Mouse (Mus musculus) mesoderm, embryonic 11.5 days (tissue): Measurements from ENCODE around the gene 2810408A11Rik.

Experiments used
- DNase-seq: peaks from one replicate; pipeline ENCODE4 v3.0.0-alpha.2; 2012; ENCODE audit warnings: low read depth, low spot score

The 2810408A11Rik gene

DNA sequence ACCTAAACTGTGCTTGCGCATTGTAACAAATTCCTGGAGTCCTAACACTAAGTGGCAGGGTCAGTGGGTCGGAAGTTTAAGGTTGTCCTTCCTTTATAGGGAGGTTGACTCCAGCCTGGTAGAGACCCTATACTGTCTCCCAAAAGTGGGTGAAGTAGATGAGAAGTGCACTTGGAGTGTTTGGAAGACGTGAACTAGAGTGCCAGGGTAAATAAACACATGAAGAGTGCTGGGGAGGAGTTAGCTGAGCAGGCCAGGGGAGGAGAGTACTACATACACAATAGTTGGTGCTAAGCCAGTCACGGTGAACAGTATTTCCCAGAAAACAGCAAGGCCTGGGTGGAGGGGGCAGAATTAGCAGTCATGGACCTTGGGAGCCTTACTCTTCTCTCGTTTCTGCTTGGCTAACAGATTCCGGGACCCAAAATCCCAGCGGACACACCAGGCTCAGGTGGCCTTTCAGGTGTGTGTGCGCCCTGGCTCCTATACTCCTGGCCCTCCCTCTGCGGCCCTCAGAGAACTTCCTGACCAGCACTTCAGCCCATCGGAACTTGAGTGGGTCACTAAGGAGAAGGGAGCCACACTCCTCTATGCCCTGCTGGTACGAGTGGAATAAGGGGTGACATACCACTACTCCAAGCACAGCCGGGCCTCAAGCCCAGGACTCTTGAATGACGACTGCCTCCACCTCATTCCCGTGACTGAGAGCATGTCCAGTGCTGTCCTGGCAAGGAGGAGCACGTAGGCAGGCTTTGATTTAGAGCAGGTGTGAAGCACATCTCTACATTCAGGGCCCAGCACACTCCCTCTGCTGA, 12.1 kb upstream of the 2810408A11Rik start:
- no peak for DNase-seq

DNA sequence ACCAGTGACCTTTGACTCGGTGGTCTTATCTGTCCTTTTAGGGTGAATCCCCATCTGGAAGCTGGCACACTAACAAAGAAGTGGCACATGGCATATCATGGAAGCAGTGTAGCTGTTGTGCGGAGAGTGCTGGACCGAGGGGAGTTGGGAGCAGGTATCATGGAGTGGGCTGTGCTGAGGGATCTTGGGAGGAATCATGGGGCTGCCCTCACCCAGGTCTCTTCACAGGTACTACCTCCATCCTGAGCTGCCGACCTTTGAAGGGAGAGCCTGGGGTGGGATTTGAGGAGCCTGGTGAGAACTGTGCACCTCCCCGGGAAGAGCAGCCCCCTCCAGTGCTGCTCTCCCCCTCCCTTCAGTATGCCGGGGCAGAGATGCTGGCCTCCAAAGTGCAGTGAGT, 10.9 kb upstream of the 2810408A11Rik start:
- no peak for DNase-seq

DNA sequence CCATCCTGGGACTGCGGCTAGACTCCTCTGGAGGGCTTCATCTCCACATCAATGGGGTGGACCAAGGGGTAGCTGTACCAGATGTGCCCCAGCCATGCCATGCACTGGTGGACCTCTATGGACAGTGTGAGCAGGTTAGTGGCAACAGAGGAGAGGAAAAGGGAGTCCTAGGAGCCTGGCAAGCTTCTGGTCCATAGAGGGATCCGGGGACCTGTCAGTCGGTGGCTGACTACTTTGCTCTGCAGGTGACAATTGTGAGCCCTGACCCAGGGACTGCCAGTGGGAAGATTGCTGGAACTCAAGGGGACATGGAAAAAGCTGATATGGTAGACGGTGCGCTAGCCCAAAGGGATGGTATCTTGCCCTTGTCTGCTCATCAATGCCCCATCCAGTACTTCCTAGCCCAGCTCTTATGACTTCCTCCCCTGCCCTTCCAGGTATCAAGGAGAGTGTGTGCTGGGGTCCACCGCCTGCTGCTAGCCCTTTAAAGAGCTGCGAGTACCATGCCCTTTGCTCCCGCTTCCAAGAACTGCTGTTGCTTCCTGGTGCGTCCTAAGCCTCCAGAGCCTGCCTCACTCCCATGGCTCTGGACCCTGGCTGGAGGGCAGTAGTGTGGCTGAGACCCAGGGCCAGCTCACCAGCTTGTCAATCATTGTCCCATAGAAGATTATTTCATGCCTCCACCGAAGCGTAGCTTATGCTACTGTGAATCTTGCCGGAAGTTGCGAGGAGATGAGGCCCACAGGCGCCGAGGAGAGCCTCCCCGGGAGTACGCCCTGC, 10.2 kb upstream of the 2810408A11Rik start:
- no peak for DNase-seq

DNA sequence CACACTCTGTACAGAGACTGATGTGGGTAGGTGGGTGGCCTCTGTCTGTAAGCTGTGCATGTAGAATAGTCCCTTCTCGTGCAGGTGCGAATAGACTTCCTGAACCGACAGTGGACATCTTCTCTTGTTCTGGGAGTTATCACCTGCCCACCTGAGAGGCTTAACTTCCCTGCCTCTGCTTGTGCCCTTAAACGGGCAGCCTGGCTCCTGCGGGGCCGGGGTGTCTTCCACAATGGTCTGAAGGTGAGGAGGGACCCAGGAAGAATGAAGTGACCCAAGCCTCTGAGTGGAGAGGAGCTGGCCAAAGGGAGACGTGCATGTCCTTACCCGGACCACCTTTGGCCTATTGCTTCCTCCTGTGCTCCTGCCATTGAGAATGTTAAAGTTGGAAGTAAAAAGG, 9.4 kb upstream of the 2810408A11Rik start:
- DNase-seq = no peak

DNA sequence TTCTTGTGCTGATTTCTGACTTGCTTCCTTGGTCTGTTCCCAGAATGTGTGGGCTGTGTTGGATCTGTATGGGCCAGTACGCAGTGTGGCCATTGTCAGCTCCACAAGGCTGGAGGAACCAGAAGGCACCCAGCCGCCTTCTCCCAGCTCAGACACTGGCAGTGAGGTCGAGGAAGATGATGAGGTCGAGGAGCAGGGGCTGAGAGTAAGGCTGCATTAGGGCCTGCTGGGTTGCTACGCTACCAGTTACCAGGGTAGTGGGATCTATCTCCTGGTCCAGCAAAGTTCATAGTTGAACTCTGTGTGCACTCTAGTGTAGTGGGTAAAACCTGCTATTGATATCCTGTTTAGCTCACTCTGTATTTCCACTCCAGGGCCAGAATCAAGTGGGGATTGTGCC, 8.4 kb upstream of the 2810408A11Rik start:
- DNase-seq = no peak

DNA sequence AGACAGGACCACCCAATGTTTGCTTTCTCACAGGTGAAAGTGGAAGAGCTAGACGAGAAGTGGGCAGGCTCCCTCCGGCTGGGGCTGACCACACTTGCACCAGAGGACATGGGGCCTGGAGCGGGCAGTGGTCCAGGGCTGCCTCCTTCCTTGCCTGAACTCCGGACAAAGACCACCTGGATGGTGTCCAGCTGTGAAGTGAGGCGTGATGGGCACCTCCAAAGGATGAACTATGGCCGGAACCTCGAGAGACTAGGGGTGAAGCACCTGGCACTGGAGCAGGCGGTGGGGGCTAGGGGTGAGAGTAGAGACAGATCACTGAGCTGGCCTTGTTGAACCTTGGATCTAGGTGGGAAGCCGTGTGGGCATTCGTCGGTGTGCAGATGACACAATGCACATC, 7.9 kb upstream of the 2810408A11Rik start:
- DNase-seq = no peak

DNA sequence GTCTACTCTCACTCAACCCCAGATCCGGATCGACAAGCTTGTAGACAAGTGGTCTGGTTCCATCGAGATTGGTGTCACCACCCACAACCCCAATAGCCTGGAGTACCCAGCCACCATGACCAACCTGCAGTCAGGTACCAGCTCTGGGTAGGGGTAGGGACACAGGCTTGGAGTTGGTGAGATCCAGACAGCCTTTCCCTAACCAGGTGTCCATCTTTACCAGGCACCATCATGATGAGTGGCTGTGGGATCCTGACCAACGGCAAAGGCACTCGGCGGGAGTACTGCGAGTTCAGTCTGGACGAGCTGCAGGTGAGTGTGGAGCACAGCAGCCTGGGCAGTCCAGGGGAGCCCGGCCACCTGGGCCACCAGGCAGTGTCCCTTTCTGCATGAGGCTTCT, 3.5 kb upstream of the 2810408A11Rik start:
- no peak for DNase-seq

DNA sequence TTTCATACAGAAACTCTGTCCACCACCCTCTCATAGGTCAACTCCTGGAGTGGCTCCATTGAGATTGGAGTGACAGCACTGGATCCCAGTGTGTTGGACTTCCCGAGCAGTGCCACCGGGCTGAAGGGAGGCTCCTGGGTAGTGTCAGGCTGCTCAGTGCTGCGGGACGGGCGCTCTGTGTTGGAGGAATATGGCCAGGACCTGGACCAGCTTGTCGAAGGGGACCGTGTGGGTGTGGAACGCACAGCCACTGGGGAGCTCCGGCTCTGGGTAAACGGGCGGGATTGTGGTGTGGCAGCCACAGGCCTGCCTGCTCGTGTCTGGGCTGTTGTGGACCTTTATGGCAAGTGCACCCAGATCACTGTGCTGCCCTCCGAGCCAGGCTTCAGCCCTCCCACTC, 2.2 kb upstream of the 2810408A11Rik start:
- DNase-seq = no peak

DNA sequence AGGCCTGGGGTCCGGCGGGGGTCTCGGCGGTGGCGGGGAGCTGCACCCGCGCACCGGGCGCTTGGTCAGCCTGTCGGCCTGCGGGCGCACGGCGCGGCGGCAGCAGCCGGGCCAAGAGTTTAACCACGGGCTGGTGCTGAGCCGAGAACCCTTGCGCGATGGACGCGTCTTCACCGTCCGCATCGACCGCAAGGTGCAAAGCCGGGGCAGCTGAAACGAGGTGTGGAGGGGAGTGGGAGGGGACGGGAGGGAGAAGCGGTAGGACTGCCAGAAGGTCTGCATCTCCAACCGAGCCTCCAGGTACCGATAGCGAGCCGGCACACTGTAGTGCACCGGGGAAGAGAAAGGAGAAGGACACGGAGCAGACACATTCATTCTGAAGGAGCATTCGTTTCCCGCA, 1.2 kb upstream of the 2810408A11Rik start:
- no peak for DNase-seq

DNA sequence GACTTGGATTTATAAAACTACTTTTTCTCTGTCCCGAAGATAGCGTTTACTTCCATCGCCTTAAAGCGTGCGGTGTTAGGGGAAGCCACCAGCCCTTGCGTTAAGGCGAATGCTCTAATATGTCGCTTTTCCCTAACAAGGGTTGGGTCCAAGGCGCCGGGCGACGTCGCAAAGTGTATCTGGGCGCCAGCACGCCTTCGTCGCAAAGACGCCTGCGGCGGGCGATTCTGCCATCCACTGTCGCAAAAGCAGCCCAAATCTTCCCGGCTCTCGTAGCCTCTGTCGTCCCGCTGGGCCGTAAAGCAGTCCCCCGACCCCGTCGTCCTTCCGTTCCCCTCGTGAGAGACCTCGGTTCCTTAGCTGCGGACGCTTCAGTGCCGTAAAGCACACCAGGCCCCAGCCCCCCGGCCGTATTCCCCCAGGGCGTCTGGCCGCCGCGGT, 639 bp upstream of the 2810408A11Rik start:
- peak; percentile 99 for DNase-seq

DNA sequence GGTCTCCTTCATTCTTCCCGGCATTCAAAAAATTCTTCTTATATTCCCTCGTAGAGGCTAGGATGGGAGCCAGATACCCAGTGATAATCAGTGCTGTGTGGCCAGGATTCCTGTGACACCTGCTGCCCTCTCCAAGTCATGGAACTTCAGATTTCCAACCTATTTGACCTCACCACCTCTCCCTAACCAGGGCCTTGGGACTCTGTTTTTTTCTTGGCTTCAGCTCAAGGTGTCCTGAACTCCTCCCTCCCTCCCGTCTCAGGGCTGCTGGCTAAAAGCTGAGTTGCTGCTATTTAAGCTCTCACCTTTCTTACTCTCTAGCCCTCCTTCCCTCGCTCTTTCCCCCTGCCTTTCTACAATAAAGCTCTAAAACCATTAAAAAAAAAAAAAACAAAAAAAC, 917 bp downstream of the 2810408A11Rik start:
- DNase-seq = no peak

DNA sequence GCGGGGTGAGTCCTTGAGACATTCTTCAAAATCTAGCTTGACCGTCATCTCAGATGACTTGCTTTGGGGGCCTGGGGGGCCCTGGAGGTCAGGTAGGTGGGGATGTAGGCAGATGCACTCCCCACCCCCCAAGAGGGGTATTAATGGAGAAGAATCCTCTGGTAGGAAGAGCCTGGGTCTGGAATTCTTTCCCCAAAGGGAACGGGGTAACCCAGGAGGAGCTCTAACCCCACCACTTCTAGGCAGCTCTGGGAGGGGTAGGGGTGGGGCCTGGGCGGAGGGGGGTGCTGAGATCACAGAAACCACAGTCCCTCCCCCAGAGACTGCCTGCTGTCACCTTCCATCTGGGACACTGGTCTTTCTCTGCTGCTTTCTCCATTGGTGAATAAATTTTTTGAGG, 5.5 kb downstream of the 2810408A11Rik start, which contains the start of gene Acap1:
Gene Acap1, minus strand, starts transcription at position 249 of the 400 bp plus-strand sequence.
- DNase-seq = no peak

DNA sequence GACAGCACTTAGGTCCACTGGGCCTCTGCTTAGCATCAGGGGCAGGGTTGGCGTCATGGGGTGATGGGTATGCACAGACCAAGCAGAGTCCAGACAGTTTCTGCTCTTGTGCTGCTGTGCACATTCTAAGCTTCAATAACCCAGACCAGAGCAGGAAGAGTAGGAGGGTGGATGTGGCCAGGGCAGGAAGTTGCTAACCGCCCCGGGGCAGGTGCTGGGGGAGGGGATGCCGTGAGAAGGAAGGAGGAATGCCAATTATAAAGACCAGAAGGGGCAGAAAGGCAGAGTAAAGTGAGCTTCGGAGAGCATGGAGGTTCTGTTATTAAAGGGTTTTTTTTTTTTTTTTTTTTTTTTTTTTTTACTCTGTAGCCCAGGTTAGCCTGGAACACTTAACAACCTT, 6.1 kb downstream of the 2810408A11Rik start:
- DNase-seq = no peak

DNA sequence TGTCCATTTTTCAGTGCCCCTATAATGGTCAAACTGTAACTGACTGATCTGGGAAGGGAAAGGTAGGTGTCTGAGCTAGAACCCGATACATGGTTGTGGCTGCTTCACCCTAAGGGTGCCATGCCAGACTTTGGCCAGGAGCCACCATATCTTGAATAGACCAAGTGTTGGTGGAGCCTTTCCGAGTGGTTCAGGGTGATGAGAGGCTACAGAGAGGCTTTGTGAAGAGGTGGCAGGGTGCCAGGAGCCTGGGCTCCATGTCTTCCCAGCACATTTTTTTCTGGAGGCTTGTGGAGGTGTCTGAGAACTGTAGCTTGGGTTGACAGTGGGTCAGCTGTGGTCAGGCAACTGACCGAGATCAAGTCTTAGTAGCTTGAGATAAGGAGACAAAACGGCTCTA, 9.3 kb downstream of the 2810408A11Rik start:
- no peak for DNase-seq

DNA sequence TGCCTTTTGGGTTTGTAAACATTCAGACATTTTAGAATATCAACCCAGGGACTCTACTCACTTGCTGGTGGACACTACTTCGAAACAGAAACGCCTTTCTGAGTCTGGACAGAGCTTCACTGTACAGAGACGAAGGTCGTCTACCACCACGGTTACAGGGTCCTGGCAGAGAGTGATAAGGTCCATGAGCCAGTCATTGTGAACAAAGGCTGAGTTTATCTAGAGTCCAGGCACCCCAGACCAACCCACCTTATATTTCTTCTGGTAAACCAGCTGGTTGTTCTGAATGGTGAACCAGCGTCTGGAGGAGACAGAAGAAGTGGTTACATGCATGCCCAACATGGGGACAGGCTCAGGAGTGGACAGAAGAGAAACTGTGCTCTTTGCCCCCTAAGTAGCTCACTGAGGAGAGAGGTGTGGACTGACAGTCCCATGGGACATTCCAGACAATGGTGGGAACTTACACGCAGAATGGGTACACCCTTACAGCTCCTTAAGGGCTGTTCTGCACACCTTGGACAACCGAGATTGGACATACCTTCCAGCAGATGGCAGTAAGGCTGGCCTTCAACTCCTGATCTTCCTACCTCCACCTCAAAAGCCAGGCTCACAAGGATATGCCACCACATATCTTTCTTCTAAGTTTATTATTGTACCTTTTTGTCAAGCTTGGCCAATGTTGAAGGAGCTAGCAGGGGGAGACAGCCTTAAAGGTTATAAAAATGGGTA, 13.7 kb downstream of the 2810408A11Rik start:
- no peak for DNase-seq

DNA sequence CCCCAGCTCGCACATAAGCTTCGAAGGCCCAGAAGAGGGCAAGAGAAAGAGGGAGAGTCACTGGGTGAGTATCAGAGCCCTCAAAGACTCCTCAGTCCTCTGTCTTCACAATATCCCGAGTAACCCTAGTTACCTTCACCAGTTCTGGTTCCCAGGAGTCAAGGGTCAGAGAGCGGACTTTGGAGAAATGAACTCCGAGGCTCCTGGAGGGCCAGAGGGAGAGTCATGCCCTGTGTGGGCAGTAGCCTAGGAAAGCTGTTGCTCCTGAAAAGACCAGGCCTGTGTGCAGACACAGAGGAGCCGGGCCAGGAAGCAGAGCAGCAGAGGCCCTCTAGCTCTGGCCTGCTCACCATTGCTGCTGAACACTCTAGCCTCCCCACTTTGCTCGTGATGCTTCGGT, 16.1 kb downstream of the 2810408A11Rik start:
- DNase-seq = no peak

DNA sequence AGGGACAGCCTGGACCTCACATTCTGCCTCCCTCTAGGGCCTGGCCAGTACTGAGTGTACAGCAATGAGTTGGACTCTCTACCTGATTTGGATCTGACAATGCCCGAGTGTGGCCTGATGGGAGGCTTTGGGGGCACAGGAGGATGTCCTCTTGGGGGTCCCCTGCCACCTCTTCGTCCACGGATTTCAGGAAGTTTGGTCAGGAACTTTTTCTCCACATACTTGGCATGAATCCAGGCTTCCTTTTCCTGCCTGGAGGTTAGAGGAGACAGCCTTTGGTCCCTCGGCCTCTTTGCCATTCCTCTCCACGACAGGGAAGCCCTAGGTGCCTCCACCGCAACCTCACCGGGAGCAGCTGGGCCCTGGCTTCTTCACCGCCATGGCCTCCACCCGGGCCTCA, 16.5 kb downstream of the 2810408A11Rik start:
- DNase-seq = no peak

DNA sequence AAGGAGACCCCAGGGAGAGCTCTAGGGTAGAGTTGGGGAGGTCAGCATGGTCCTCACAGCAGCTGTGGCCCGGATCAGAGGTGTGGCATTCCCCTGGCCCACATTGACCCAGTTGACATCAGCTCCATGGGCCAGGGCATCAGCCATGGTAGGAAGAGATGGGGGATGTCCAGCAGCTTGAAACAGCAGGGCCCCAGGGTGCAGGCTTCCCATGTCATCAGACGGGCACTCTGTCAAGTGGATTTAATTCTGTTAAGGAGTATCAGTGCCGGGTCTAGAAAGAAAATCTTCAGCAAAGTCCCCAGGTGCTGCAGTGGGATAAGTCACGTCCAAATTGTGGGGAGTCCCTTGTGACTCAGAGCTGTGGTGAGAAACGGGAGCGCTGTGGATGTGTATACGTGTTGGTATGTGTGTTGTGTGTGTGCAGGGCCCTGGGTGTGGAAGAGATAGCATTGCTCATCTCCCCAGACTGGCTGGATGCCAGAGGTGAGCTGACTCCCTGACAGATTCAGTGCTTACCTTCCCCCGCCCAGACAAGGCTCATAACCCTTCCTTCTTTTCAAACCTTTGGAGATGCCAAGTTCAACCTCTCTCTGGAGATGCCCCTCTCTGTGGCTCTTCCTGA, 17.1 kb downstream of the 2810408A11Rik start:
- no peak for DNase-seq

DNA sequence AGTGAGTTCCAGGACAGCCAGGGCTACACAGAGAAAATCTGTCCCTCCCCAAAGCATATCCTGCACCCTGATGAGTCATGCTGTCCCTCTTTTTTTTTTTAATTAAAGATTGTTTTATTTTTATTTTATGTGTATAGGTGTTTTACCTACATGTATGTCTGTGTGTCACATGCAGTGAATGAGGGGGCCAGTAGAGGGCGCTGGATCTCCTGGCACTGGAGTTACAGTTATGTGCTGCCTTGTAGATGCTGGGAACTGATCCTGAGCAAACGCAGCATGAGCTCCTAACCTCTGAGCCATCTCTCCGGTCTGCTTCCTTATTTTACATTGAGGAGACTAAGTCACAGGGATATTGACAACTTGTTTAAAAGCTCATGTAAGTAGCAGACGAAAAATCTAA, 17.7 kb downstream of the 2810408A11Rik start:
- DNase-seq = no peak

DNA sequence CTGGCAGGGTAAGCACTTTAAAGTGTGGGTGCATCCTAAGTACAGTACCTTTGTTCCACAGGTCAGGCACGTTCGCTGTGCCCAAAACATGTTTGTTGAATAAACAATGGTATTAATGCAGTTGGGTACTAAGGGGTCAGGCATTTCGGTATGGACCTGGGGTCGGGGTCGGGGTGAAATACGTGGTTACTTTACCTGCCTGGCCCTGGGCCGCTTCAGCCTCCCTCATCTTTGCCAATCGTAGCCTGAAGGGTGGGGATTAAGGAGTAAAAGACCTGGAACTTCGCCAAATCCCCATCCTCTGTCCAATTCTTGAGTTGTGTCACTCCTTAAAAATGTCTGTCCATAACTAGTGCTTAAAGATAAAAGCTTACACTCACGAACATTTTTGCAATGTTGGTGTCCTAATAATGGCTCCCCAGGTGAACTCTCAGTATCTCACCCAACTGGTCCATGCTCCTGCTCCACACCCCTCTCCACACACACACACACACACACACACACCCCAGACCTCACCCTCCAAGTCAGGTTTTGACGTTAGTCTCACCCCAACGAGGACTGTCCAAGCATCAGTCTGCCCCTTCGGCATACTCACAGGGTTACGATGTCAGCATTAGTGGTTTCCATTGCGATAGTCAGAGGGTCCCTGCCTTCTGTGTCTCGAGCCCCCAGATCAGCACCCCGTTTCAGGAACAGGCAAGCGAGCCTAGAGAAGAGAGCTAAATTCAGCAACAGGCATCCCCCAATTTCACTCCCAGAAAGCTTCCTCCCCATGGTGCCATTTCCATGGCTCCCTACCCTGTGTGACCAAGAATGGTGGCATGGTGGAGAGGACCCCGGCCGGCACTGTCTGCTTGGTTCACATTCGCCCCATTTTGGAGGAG, 18.8 kb downstream of the 2810408A11Rik start:
- DNase-seq = no peak
